Mouse (Mus musculus) brown adipose tissue, adult 24 weeks (tissue): ENCODE measurements at regions not wholly inside any gene's neighbourhood (a gene's known extent, or its start where the extent isn't known, plus 50 kb on each side); places are given as distances from the start of the nearest gene placed in this dataset.
"Not testable (repeated sequence)": the region's sequence is repeated elsewhere in the genome, so short reads cannot be mapped to it uniquely, and the experiment has no call there.

Source experiments
- H3K27ac ChIP-seq: fragments of 200-500 bp; replicated peaks from 2 replicates; pipeline ENCODE4 v1.5.1; 2012; ENCODE audit warnings: low read depth, mild to moderate bottlenecking, low read length
- H3K4me1 ChIP-seq: fragments of 200-500 bp; 2 replicates; pipeline ENCODE4 v1.6.1; 2012; ENCODE audit warnings: low read length, mixed read lengths; ENCODE audit not compliant: control insufficient read depth, insufficient read depth, insufficient read length
- H3K4me3 ChIP-seq: fragments of 200-500 bp; 2 replicates; pipeline ENCODE4 v1.5.1; 2012; ENCODE audit warnings: low read depth, mild to moderate bottlenecking, low read length, moderate library complexity; ENCODE audit not compliant: insufficient read depth

- Histone ChIP-seq H3K27ac (no peak overlapping the region), H3K4me1 (no peaks in the 10 kb centered on the region), H3K4me3 (no peak overlapping the region)
Observed at GRCm38 (mm10) chr9:113101733-113102132, 606.3 kb downstream of the Pdcd6ip start.

GRCm38 (mm10) chr9:113100641-113101040 lies 607.4 kb downstream of the Pdcd6ip start:
- no peaks in the 10 kb centered on the region for H3K4me1 ChIP-seq
- no peak overlapping the region for H3K4me3 ChIP-seq
- no peak overlapping the region for H3K27ac ChIP-seq

- H3K4me3 ChIP-seq, H3K4me1 ChIP-seq, H3K27ac ChIP-seq: not testable (repeated sequence)
Observed at GRCm38 (mm10) chr9:113095421-113095820, 612.6 kb downstream of the Pdcd6ip start.

- Histone ChIP-seq H3K4me3 (no peak overlapping the region), H3K4me1 (no peaks in the 10 kb centered on the region), H3K27ac (no peak overlapping the region)
Observed at GRCm38 (mm10) chr9:113093863-113094390, 614.1 kb downstream of the Pdcd6ip start.

- Histone ChIP-seq H3K4me3 (no peak overlapping the region), H3K4me1 (no peaks in the 10 kb centered on the region), H3K27ac (no peak overlapping the region)
Observed at GRCm38 (mm10) chr9:113091881-113092280, 616.2 kb downstream of the Pdcd6ip start.

- no peak overlapping the region for H3K4me3 ChIP-seq
- no peaks in the 10 kb centered on the region for H3K4me1 ChIP-seq
- no peak overlapping the region for H3K27ac ChIP-seq
Observed at GRCm38 (mm10) chr9:113087786-113088185, 620.3 kb downstream of the Pdcd6ip start.

GRCm38 (mm10) chr9:113085281-113085810 lies 622.7 kb downstream of the Pdcd6ip start:
- Histone ChIP-seq H3K4me3 (no peak overlapping the region), H3K4me1 (no peaks in the 10 kb centered on the region), H3K27ac (no peak overlapping the region)

- Histone ChIP-seq H3K27ac (no peak overlapping the region), H3K4me1 (no peaks in the 10 kb centered on the region), H3K4me3 (no peak overlapping the region)
Observed at GRCm38 (mm10) chr9:113074866-113075265, 633.2 kb downstream of the Pdcd6ip start.

- H3K4me1 ChIP-seq, result no peaks in the 10 kb centered on the region
- no peak overlapping the region for H3K27ac ChIP-seq
- H3K4me3 ChIP-seq, result no peak overlapping the region
Observed at GRCm38 (mm10) chr9:113057415-113057814, 650.6 kb downstream of the Pdcd6ip start.

- Histone ChIP-seq H3K4me1 (no peaks in the 10 kb centered on the region), H3K27ac (no peak overlapping the region), H3K4me3 (no peak overlapping the region)
Observed at GRCm38 (mm10) chr9:113044556-113045178, 663.4 kb downstream of the Pdcd6ip start.

GRCm38 (mm10) chr9:113040885-113041284 lies 667.2 kb downstream of the Pdcd6ip start:
- Histone ChIP-seq H3K27ac (no peak overlapping the region), H3K4me1 (no peaks in the 10 kb centered on the region), H3K4me3 (no peak overlapping the region)

GRCm38 (mm10) chr9:113033996-113034395 lies 674.1 kb downstream of the Pdcd6ip start:
- no peaks in the 10 kb centered on the region for H3K4me1 ChIP-seq
- no peak overlapping the region for H3K27ac ChIP-seq
- no peak overlapping the region for H3K4me3 ChIP-seq

GRCm38 (mm10) chr9:113029091-113029490 lies 679.0 kb downstream of the Pdcd6ip start:
- H3K4me3 ChIP-seq, result no peak overlapping the region
- no peak overlapping the region for H3K27ac ChIP-seq
- no peaks in the 10 kb centered on the region for H3K4me1 ChIP-seq

- Histone ChIP-seq H3K4me1 (no peaks in the 10 kb centered on the region), H3K27ac (no peak overlapping the region), H3K4me3 (no peak overlapping the region)
Observed at GRCm38 (mm10) chr9:113026904-113027193, 681.2 kb downstream of the Pdcd6ip start.

- Histone ChIP-seq H3K27ac (no peak overlapping the region), H3K4me1 (no peaks in the 10 kb centered on the region), H3K4me3 (no peak overlapping the region)
Observed at GRCm38 (mm10) chr9:113026096-113026903, 681.8 kb downstream of the Pdcd6ip start.
